Mouse (Mus musculus): ENCODE measurements around the gene Bzw2.
"Not testable (repeated sequence)": the region's sequence is repeated elsewhere in the genome, so short reads cannot be mapped to it uniquely, and the experiment has no call there.

Gene Bzw2

DNA sequence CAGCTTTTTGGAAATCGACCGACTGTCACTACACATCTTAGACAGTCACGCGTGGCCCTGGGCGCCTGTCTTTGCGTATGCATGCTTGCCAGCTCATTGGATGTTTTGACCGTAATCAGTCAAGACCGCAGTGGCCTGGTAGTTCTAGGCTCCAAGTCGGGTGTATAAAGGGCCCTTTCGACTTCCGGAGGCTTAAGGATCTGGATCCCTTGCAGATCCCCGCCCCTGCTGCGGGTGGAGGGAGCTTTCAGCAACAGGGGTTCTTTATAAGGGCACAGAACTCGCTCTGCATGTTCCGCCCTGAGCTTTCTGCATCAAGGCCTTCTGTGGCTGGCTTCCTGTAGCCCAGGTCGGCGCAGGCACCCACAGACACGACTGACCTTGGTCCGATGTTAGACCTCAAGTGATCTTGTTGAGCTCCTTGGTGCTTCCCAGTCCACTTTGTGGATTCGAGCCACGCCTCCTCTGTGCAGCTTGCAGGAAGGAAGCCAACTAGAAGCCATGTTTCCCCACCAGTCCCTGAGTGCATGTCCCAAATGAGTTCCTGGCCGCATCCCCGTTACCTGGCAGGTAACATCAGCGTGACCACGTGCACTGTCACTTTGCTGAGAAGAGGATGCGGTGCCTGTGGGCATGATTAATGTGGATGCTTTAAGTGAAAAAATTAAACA, at the start of gene Bzw2:
Gene Bzw2, minus strand, starts transcription at position 443 of the 671 bp plus-strand sequence.
- peak; percentile 80 for DNase-seq (ENCODE audit: low spot score)

DNA sequence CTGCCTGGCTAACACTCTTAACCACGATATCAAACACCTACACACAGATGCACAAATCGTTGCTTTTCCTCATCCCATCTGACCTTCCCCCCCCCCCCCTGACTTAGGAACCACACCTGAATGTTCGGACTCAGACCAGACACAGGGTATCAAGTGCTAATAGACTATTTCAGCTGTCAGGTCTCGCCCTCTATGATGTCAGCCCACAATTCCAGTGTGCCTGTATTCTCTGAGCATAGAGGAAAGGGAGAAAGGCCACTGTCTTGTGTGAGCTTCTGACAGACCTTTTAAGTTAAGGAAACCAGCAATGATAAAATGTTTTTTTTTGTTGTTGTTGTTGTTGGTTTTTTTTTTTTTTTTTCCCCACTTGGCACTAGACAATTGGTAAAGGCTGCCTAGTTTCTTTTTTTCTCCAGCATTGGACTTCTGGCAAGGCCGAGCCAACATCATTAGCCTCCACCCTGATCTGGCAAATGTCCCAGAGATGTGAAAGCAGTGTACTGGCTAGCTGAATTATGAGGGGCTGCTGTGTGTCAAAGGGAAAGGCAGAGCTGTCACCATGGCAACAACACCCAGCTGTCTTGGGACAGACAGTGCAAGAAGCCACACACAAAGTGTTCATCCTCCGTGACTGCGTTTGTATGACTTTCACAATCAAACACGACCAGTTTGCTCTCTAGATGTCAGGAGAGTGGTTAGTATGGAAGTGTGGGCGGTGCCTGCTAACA, 49.4 kb upstream of the Bzw2 start:
- DNase-seq (ENCODE audit: low spot score), result peak; percentile 33

DNA sequence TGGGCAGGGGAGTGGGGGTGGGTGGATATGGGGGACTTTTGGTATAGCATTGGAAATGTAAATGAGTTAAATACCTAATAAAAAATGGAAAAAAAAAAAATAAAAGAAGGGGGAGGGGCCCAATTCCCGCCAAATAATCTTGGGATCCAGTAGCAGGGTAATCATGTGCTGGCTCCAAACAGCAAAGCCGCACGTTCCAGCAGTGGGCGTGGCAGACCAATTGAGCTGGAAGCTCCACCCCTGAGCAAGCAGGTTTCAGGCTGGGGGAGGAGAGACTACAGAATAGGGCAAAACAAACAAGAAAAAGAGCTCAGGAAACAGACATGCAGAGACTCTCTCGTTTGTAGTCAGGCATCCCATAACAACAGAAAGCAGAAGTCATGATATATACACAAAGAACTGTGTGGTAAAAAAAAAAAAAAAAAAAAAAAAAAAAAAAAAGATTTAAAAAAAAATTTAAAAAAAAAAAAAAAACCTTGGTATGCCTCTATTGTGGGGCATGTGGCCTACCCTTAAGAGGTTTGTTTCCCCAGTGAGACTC, 47.8 kb upstream of the Bzw2 start:
- DNase-seq (ENCODE audit: low spot score), result not testable (repeated sequence)

GRCm38 (mm10) chr12:36194976-36195375, 37.1 kb upstream of the Bzw2 start:
- no peak for DNase-seq (ENCODE audit: low spot score)

DNA sequence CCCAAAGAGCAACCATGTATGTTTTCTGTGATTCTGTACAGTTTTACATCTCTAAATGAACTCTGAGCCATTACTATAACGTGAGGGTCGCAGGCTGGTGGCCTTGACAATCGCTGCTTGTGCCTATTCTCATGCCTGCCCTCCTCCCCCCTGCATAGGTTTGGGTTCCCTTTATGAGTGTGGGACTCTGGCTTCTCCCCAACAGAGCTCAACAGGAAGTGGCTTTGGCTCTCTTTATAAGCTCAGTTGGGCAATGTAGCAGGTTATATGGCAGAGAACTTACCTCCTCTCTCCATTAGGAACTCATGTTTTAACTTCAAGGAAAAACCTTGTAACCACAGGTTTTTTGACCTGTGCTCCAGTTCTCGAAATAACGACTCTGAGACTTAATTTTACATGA, 32.5 kb upstream of the Bzw2 start:
- DNase-seq (ENCODE audit: low spot score), result no peak

- no peak for DNase-seq (ENCODE audit: low spot score)
Observed at GRCm38 (mm10) chr12:36189610-36190009, 31.7 kb upstream of the Bzw2 start.

DNA sequence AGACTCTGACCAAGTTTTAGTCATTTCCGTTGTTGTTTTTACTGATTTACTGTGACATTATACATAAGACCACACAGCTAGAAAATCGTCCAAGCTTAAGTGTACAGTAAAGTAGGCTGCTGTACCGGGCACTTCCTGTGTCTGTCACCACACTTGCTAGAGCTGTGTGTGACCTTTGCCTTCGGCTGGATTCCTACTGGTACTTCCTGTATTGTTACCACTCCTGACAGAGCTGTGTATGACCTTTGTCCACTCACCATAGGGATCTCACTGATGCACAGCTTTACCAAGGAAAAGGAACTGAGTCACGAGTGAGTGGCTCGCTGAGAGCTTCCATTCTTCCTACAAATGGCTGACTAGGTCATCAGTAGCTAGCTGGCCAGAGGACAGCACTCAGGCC, 29.2 kb upstream of the Bzw2 start:
- DNase-seq (ENCODE audit: low spot score), result no peak

DNA sequence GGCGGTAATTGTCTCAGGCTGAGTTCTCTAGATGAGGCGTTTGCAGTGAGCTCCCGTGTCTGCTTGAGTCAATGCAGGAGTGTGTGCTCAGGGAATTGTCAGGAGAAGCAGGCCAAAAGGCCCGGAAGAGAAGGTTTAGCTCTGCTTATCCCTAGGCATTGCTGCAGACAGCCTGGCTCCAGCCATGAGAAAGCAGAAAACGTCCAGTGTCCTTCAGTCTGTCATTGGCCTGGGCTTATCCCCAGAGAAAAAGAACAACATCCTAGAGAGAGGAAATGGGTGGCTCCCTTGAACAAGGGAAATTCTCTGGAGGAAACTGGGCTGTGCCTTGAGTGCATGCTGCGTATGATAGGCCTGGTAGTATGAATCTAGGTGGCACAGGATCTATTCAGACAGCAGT, 24.7 kb upstream of the Bzw2 start:
- no peak for DNase-seq (ENCODE audit: low spot score)

- no peak for DNase-seq (ENCODE audit: low spot score)
Observed at GRCm38 (mm10) chr12:36177227-36177626, 19.3 kb upstream of the Bzw2 start.

GRCm38 (mm10) chr12:36165299-36165698, 7.4 kb upstream of the Bzw2 start:
- no peak for DNase-seq (ENCODE audit: low spot score)

GRCm38 (mm10) chr12:36164126-36164791, 6.4 kb upstream of the Bzw2 start:
- DNase-seq (ENCODE audit: low spot score), result no peak

- no peak for DNase-seq (ENCODE audit: low spot score)
Observed at GRCm38 (mm10) chr12:36157304-36157637, 609 bp downstream of the Bzw2 start.

GRCm38 (mm10) chr12:36156637-36157303, 1.1 kb downstream of the Bzw2 start, which contains the start of gene Ankmy2:
TSS of gene Ankmy2 (plus strand) at chr12:36157114.
- peak; percentile 92 for DNase-seq (ENCODE audit: low spot score)

DNA sequence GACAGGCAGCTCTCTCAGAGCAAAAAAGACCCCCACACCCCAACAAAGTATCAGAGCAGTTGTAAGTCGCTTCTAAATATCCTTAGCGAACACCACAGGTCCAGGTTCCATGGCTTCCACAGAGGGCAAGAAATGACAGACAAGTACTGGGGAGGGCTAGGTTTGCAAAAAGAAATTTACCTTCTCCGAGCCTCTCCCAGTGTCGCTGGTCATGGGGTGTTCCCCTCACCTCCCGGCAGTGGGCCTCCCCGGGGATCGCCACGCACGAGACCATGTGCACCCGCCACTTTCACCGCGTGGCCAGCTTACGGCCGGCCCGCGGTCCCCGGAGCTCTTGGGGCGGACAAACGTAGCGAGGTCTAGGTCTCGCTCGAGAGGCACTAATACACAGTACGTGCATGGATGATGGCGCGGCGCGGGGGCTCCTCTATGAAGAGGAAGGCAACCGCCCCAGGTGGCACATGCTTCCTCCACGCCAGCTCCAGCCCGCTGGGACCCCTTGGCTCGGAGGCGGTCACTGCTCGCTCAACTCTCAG, 1.7 kb downstream of the Bzw2 start:
- no peak for DNase-seq (ENCODE audit: low spot score)

DNA sequence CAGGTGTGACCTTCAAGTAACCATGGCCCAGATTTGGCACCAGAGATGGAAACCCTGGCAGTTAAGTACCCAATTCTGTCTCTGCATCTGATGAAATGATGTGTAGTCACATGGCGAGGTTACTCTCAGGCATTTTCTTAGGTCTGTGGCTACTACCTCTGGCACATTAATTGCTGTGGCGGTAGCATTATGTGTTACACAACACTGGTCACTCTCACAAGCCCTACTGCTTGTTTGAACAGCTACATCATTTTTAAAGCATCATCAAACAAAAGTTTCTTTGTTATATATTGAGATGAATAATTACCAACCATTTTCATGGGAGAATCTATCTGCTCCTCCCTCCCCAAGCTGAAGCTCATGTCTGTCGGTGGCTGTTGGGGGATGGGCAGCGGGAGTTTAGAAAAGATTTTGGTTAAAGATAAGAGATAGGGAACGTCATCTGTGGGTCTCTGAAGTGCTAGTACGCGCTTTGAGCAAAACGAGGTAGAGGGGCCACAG, 2.7 kb downstream of the Bzw2 start:
- DNase-seq (ENCODE audit: low spot score), result peak; percentile 21

DNA sequence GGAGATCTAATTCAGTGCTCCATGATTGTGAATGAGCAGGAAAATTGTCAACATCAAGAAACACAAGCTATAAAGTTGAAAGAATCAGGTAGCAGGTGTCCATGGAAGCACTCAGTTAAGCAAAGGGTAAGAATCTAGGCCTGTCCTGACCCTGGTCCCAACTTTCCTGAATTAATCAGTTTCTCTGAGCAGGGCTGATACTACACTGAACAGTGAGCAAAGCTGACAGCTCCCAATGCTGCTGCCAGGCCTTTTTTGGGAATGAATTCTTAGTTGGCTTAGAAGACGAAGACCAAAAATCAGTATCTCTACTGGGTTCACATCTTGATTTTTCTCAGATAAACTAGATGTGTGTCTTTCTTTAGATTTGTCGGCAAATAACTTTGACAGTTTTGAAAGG, 7.1 kb downstream of the Bzw2 start:
- DNase-seq (ENCODE audit: low spot score), result no peak

- DNase-seq (ENCODE audit: low spot score), result no peak
Observed at GRCm38 (mm10) chr12:36150265-36150664, 7.6 kb downstream of the Bzw2 start.

DNA sequence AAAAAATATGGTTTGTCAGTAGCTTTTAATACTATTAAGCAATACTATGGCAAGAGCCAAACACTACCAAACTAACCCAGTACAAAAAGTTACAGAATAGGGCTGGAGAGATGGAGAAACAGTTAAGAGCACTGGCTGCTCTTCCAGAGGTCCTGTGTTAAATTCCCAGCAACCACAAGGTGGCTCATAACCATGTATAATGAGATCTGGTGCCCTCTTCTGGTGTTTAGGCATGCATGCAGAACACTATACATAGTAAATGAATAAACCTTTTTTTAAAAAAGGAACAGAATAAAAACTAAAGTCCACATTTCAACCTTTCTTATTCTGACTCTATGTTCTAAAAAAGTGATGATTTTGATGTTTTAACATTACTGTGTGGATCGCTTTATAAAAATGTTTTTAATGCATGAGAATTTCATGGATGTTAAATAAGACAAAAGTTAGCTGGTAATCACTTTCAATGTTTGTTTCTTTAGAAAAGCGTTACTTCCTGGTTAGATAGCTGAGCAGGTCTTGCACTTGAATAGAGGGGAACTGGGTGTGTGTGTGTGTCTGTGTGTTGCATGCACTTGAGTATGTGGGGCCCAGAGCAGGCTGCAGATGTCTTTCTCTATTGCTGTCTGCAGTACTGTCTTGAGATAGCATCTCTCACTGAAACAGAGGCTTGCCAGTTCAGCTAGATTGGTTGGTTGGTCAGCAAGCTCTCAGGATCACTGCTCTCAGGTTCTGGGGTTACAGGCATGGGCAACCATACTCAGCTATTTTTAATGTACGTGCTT, 11.5 kb downstream of the Bzw2 start:
- no peak for DNase-seq (ENCODE audit: low spot score)

DNA sequence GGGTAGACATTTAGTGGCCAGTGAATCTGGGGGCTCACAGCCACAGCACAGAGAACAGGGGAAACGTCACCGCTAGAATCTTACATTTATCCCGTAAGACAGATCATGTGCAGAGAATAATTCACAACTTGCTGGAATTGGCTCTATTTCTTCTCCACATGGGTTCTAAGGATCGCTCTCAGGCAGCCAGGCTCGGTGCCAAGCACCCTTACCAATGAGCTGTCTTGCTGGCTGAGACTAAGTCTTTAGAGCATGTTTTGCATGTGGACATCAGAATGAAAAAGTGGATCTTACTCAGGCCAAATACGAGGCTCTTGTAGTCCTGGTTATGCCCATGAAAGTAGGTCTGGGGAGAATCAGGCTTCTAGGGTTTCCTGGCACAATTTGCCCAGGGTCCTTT, 17.5 kb downstream of the Bzw2 start:
- DNase-seq (ENCODE audit: low spot score), result no peak

DNA sequence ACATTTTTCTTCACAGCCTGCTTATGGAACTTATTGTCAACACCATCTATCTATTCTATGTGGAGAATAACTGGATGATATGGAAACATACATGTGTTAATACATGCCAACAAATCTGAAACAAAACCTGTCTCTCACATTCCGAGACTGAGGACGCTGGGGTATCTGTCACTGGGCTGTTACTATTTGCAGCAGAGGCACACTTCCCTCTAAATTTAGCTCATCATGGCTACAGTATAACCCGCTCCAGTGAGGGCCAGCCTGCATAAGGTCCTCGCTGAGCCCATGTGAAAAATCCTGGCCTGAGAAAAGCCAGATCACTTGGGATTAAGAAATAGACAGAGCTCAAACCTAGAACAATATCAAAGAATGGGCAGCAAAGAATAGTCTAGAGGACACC, 20.7 kb downstream of the Bzw2 start:
- no peak for DNase-seq (ENCODE audit: low spot score)

DNA sequence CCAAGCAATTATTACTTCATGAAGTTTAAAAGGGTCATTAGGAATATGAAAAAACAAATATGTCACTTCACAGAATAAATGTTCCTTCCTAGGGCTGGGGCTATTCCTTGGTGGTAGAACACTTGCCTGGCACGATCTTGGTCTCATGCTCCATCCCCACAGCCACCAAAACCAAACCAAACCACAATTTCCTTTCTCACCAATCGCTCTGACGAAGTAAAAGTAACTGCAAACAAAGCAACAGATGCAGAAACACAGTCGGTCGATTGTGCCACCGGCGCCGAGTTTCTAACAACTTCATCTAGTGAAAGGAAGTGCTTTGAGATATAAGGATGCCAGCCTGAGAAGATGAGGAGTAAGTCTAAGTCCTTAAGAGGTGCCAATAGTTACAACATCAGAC, 21.6 kb downstream of the Bzw2 start:
- DNase-seq (ENCODE audit: low spot score), result no peak

Measured in urinary bladder, postnatal 14 days (tissue).